Mouse (Mus musculus) stomach, embryonic 15.5 days (tissue): ENCODE data around the gene A230050P20Rik. TPM values are rescaled to one million over a fixed set of nuclear protein-coding genes. Genes with fewer than 3 reads are reported as not detected.

Source experiments
- ATAC-seq: fragments of 200-750 bp; cut with Nextera tagmentation; 2 replicates; pipeline ENCODE4 v1.8.0; 2017; ENCODE audit warnings: low read depth, moderate number of reproducible peaks, moderate TSS enrichment; ENCODE audit not compliant: insufficient read depth, low FRiP score
- H3K27ac ChIP-seq: fragments of 300-500 bp; sonication (generic); 2 replicates; pipeline ENCODE4 v1.5.1; 2015; ENCODE audit warnings: mild to moderate bottlenecking, inconsistent platforms
- H3K27me3 ChIP-seq: fragments of 300-500 bp; sonication (generic); replicated peaks from 2 replicates; pipeline ENCODE4 v1.6.1; 2015; ENCODE audit warnings: inconsistent platforms
- H3K36me3 ChIP-seq: fragments of 300-500 bp; sonication (generic); 2 replicates; pipeline ENCODE4 v1.6.1; 2015; ENCODE audit warnings: inconsistent platforms
- H3K4me1 ChIP-seq: fragments of 300-500 bp; sonication (generic); 2 replicates; pipeline ENCODE4 v1.6.1; 2015; ENCODE audit warnings: inconsistent platforms
- H3K4me2 ChIP-seq: fragments of 300-500 bp; sonication (generic); 2 replicates; pipeline ENCODE4 v1.6.1; 2015; ENCODE audit warnings: mild to moderate bottlenecking, inconsistent platforms
- H3K4me3 ChIP-seq: fragments of 300-500 bp; sonication (generic); replicated peaks from 2 replicates; pipeline ENCODE4 v1.5.1; 2015; ENCODE audit warnings: inconsistent platforms
- H3K9ac ChIP-seq: fragments of 300-500 bp; sonication (generic); 2 replicates; pipeline ENCODE4 v1.6.1; 2015; ENCODE audit warnings: inconsistent platforms
- H3K9me3 ChIP-seq: fragments of 300-500 bp; sonication (generic); 2 replicates; pipeline ENCODE4 v1.6.1; 2016; ENCODE audit warnings: inconsistent platforms
- WGBS: fragments of 180-500 bp; shearing (Covaris S2); methylation state at CpG from one replicate; pipeline ENCODE4 v1.1.7; 2015; 5-methylcytosine and 5-hydroxymethylcytosine counted together
- microRNA-seq: library from miRNA; unstranded; fragments of <30 nt; microRNA quantifications from one replicate; pipeline ENCODE4, GENCODE M21; 2016
- polyA plus RNA-seq: library from polyadenylated mRNA; unstranded; fragments of >200 nt; fragmentation: Nextera tagmentation; extraction: Ambion mirVana; gene quantifications from 2 replicates; pipeline ENCODE4 v1.2.1, GENCODE M21; 2015

A230050P20Rik gene
- polyA plus RNA-seq, 1 experiment from 2014 or later: 21.2 TPM

GRCm38 (mm10) chr9:20901466-20902173 lies 33.2 kb downstream of the A230050P20Rik start:
- H3K27ac ChIP-seq: no peak overlapping the region
- H3K27me3 ChIP-seq: no peaks in the 10 kb centered on the region
- WGBS: 8% methylated on average over 13 of the region's 13 CpGs
- H3K4me2 ChIP-seq: peak overlapping the region; percentile 24; the same call in 1 of the 2 replicates
- peaks cover 15% of the 10 kb centered on the region; the same call in 1 of the 2 replicates for H3K4me1 ChIP-seq
- H3K9ac ChIP-seq: no peak overlapping the region
- H3K36me3 ChIP-seq: peaks cover 12% of the 10 kb centered on the region
- ATAC-seq: no peak
- H3K4me3 ChIP-seq: no peak overlapping the region
- H3K9me3 ChIP-seq: no peaks in the 10 kb centered on the region

DNA sequence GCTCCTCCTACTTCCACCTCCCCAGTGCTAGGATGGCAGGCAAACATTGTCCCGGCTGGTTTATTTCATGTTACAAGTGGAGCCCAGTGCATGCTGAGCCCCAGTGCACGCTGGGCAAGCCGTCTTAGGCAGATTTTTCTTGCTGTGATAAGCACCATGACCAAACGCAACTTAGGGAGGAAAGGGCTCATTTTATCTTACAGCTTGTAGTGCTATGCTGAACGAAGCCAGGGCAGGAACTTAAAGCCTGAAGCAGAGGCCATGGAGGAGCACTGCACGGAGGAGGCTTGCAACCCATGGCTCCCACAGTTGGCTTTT lies 33.7 kb downstream of the A230050P20Rik start:
- WGBS: 16% methylated on average over 6 of the region's 6 CpGs
- Histone ChIP-seq H3K9ac (no peak overlapping the region), H3K4me3 (no peak overlapping the region), H3K27me3 (no peaks in the 10 kb centered on the region), H3K27ac (no peak overlapping the region; the same call in 1 of the 2 replicates), H3K4me1 (peaks cover 13% of the 10 kb centered on the region; the same call in 1 of the 2 replicates), H3K36me3 (peaks cover 16% of the 10 kb centered on the region), H3K4me2 (peak overlapping the region; percentile 24; the same call in 1 of the 2 replicates), H3K9me3 (no peaks in the 10 kb centered on the region)
- ATAC-seq: no peak

DNA sequence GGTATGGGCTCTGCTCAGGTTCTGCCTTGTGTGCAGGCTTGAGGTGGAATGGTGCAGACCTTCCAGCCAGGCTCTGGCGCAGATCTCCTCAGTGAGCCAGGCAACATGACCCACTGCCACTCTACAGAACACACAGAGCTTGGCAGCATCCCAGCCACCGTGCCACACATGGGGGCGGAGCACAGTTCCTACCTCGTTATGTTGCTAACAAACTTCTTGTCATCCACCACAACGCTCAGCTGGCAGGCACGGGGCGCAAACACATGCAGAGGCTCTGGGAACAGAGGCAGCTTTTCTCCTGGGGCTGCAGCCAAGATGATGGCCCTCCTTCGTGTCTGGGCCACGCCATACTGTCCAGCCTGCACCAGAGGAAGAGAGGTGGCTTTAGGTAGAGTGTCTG lies 41.5 kb downstream of the A230050P20Rik start:
- 91% methylated on average over 9 of the region's 9 CpGs for WGBS
- Histone ChIP-seq H3K9me3 (no peaks in the 10 kb centered on the region), H3K4me2 (no peak overlapping the region), H3K27me3 (no peaks in the 10 kb centered on the region), H3K4me3 (no peak overlapping the region), H3K4me1 (no peaks in the 10 kb centered on the region), H3K36me3 (peaks cover 91% of the 10 kb centered on the region), H3K9ac (no peak overlapping the region), H3K27ac (no peak overlapping the region)
- no peak for ATAC-seq

- Histone ChIP-seq H3K36me3 (peaks cover 87% of the 10 kb centered on the region), H3K9me3 (no peaks in the 10 kb centered on the region), H3K27ac (no peak overlapping the region), H3K4me2 (no peak overlapping the region), H3K4me1 (no peaks in the 10 kb centered on the region), H3K27me3 (no peaks in the 10 kb centered on the region), H3K4me3 (no peak overlapping the region), H3K9ac (no peak overlapping the region)
- WGBS: 75% methylated on average over 4 of the region's 4 CpGs
- no peak for ATAC-seq
These were observed 47.7 kb downstream of the A230050P20Rik start for GRCm38 (mm10) chr9:20916160-20916559.

DNA sequence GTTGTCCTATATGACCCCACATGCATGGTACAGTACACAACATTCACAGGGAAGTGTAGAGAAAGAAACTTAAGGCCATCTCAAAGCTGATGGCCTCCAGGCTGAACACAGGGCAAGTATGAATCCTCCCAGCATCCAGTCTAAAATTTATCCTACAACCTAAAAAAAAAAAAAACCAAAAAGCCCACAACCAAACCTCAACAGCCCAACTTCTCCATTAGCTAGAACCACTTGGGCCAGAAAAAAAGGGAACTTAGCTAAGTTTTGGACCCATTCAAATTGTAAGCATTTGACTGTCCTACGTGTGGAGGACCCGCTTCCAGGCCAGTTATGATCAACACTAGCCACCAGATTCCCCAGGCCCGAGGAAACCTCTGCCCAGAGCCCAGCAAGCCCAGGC lies 54.8 kb downstream of the A230050P20Rik start:
- Histone ChIP-seq H3K4me3 (no peak overlapping the region), H3K36me3 (peaks cover 85% of the 10 kb centered on the region), H3K9ac (no peak overlapping the region), H3K27ac (no peak overlapping the region), H3K4me1 (no peaks in the 10 kb centered on the region), H3K9me3 (no peaks in the 10 kb centered on the region), H3K4me2 (no peak overlapping the region), H3K27me3 (no peaks in the 10 kb centered on the region)
- 87% methylated on average over 3 of the region's 3 CpGs for WGBS
- no peak for ATAC-seq

Small RNAs within 50 kb of the gene (microRNA-seq; reads per million reads assigned to microRNA genes)
- gene Mir7081: 0.77 reads per million

Other genes starting within 250 kb of the A230050P20Rik start
- gene Ubl5, start 225.8 kb upstream of the A230050P20Rik start, polyA plus RNA-seq: 348 and 376 TPM in 2 replicates
- 15.3 and 18.5 TPM in 2 replicates for gene Fbxl12, start 223.9 kb upstream of the A230050P20Rik start, polyA plus RNA-seq
- 44.2 and 45.5 TPM in 2 replicates for gene Pin1, start 216.5 kb upstream of the A230050P20Rik start, polyA plus RNA-seq
- gene Olfm2, start 122.3 kb upstream of the A230050P20Rik start, polyA plus RNA-seq: 6.7 and 7.5 TPM in 2 replicates
- 3.2 and 3.5 TPM in 2 replicates for gene Col5a3, start 53.6 kb upstream of the A230050P20Rik start, polyA plus RNA-seq
- gene Rdh8, start 50.1 kb upstream of the A230050P20Rik start, polyA plus RNA-seq: not detected in 2 replicates
- gene Angptl6, start 11.1 kb downstream of the A230050P20Rik start, polyA plus RNA-seq: 7.5 and 8.1 TPM in 2 replicates
- 80.9 and 81.3 TPM in 2 replicates for gene Ppan, start 19.5 kb downstream of the A230050P20Rik start, polyA plus RNA-seq
- 283 and 327 TPM in 2 replicates for gene Eif3g, start 30.0 kb downstream of the A230050P20Rik start, polyA plus RNA-seq
- 74.7 and 76.0 TPM in 2 replicates for gene Dnmt1, start 91.2 kb downstream of the A230050P20Rik start, polyA plus RNA-seq
- 39.4 and 40.1 TPM in 2 replicates for gene S1pr2, start 108.1 kb downstream of the A230050P20Rik start, polyA plus RNA-seq
- 129 and 133 TPM in 2 replicates for gene Mrpl4, start 134.1 kb downstream of the A230050P20Rik start, polyA plus RNA-seq
- gene Icam1, start 147.3 kb downstream of the A230050P20Rik start, polyA plus RNA-seq: 10.9 and 11.3 TPM in 2 replicates
- gene Icam4, start 160.7 kb downstream of the A230050P20Rik start, polyA plus RNA-seq: 6.6 and 16.2 TPM in 2 replicates
- gene Icam5, start 163.4 kb downstream of the A230050P20Rik start, polyA plus RNA-seq: 0.05 and 0.21 TPM in 2 replicates
- 0.73 TPM in 1 of 2 replicates, not detected in the other for gene Zglp1, start 198.5 kb downstream of the A230050P20Rik start, polyA plus RNA-seq
- 0.58 and 0.82 TPM in 2 replicates for gene Gm49373, start 204.5 kb downstream of the A230050P20Rik start, polyA plus RNA-seq
- 57.6 and 58.0 TPM in 2 replicates for gene Fdx1l, start 205.0 kb downstream of the A230050P20Rik start, polyA plus RNA-seq
- 1.6 and 1.7 TPM in 2 replicates for gene Gm38431, start 223.4 kb downstream of the A230050P20Rik start, polyA plus RNA-seq
- 48.3 and 60.9 TPM in 2 replicates for gene Raver1, start 223.4 kb downstream of the A230050P20Rik start, polyA plus RNA-seq